Mouse (Mus musculus) ES-Bruce4 (cell line): ENCODE results near the gene Tbc1d1. TPM values are rescaled to one million over a fixed set of nuclear protein-coding genes. Genes with fewer than 3 reads are reported as not detected.

Experiments
- H3K27ac ChIP-seq: 2 replicates; pipeline ENCODE4 v1.5.1; 2012; ENCODE audit warnings: low read length, inconsistent platforms; ENCODE audit not compliant: insufficient read depth
- H3K27me3 ChIP-seq: 2 replicates; pipeline ENCODE4 v1.6.1; 2012; ENCODE audit warnings: mild to moderate bottlenecking, low read length, inconsistent platforms; ENCODE audit not compliant: control insufficient read depth, poor library complexity, insufficient read depth, severe bottlenecking
- H3K36me3 ChIP-seq: 2 replicates; pipeline ENCODE4 v1.6.1; 2012; ENCODE audit warnings: inconsistent platforms, mild to moderate bottlenecking, low read length, moderate library complexity; ENCODE audit not compliant: control insufficient read depth, poor library complexity, insufficient read depth, severe bottlenecking
- H3K4me1 ChIP-seq: one replicate; pipeline ENCODE4 v1.8.1; 2011; ENCODE audit warnings: low read length; ENCODE audit not compliant: control insufficient read depth, insufficient read depth
- H3K4me3 ChIP-seq: 2 replicates; pipeline ENCODE4 v1.5.1; 2011; ENCODE audit warnings: low read depth, mild to moderate bottlenecking, low read length
- H3K9ac ChIP-seq: 2 replicates; pipeline ENCODE4 v1.6.1; 2012; ENCODE audit warnings: low read depth, mild to moderate bottlenecking, inconsistent platforms; ENCODE audit not compliant: poor library complexity, severe bottlenecking
- H3K9me3 ChIP-seq: replicated peaks from 2 replicates; pipeline ENCODE4 v1.6.1; 2012; ENCODE audit warnings: mild to moderate bottlenecking, low read length, inconsistent platforms; ENCODE audit not compliant: control insufficient read depth, poor library complexity, insufficient read depth, severe bottlenecking
- CTCF ChIP-seq: IDR thresholded peaks from one replicate; pipeline ENCODE4 v1.8.1; 2011; ENCODE audit warnings: low read depth, low read length
- EP300 ChIP-seq: IDR thresholded peaks from 2 replicates; pipeline ENCODE4 v1.6.1; 2011; ENCODE audit warnings: low read depth, low read length; ENCODE audit not compliant: insufficient read depth
- POLR2A ChIP-seq: IDR thresholded peaks from one replicate; pipeline ENCODE4 v1.8.1; 2011; ENCODE audit warnings: low read length; ENCODE audit not compliant: insufficient read depth
- polyA plus RNA-seq: library from polyadenylated mRNA; stranded (reverse); fragments of >200 nt; gene quantifications from 2 replicates; pipeline ENCODE4 v1.2.4, GENCODE M21; 2011; ENCODE audit warnings: low read depth; ENCODE audit not compliant: missing spikeins, insufficient read depth, insufficient read length

Gene Tbc1d1
- polyA plus RNA-seq, 1 experiment = 46.2 TPM

- H3K9me3 ChIP-seq = no peaks in the 10 kb centered on the region
- no peak overlapping the region for H3K27ac ChIP-seq
- H3K9ac ChIP-seq = no peak overlapping the region
- peaks cover 2% of the 10 kb centered on the region for H3K4me1 ChIP-seq
- no peak for TF ChIP-seq POLR2A
- no peak for TF ChIP-seq CTCF
- TF ChIP-seq EP300 = no peak
- no peak overlapping the region for H3K4me3 ChIP-seq
- H3K36me3 ChIP-seq = peaks cover 2% of the 10 kb centered on the region; the same call in 1 of the 2 replicates
- no peaks in the 10 kb centered on the region for H3K27me3 ChIP-seq
Measured at GRCm38 (mm10) chr5:64273517-64273916, 117.4 kb downstream of the Tbc1d1 start.

- H3K4me3 ChIP-seq = no peak overlapping the region
- TF ChIP-seq CTCF = no peak
- TF ChIP-seq POLR2A = no peak
- 0 out of 2 replicates have a peak, but pooled peaks have one; percentile 9 for TF ChIP-seq EP300
- peaks cover 2% of the 10 kb centered on the region; the same call in 1 of the 2 replicates for H3K36me3 ChIP-seq
- H3K27me3 ChIP-seq = no peaks in the 10 kb centered on the region
- peaks cover 2% of the 10 kb centered on the region for H3K4me1 ChIP-seq
- no peak overlapping the region for H3K9ac ChIP-seq
- no peaks in the 10 kb centered on the region for H3K9me3 ChIP-seq
- no peak overlapping the region for H3K27ac ChIP-seq
Measured at GRCm38 (mm10) chr5:64274296-64274695, 118.2 kb downstream of the Tbc1d1 start.

DNA sequence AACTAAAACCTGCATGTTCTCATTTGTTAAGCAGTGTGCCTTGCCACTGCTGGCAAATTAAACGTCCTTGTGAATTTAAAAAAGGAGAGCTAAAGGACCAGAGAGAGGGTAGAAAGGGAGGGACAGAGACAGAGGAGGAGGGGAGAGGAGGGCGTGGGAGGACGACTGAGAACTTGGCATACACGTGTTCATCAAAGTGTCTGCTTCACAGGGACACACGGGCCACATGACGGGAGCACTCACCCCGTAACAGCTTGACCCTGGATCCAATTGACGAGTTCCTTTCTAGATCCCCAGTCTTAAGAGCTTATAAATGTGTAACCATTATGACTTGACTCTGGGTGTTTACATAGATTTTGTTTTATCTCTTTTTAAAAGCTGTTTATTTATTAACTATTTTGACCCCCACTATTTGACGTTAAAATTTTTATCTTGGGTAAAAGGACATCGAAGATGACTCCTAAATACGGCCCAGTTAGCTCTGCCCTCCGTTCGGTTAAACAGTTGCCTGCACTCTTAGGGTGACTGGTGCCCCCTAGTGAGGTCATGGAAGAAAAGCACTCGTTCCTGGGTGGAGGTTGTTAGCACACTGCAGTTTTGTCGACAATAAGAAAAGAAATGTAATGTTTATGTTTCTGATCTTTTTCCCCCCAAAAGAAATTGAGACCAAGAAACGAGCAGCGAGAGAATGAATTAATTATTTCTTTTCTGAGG lies 118.8 kb downstream of the Tbc1d1 start:
- H3K4me3 ChIP-seq = no peak overlapping the region
- H3K4me1 ChIP-seq = peaks cover 2% of the 10 kb centered on the region
- no peaks in the 10 kb centered on the region for H3K9me3 ChIP-seq
- H3K27ac ChIP-seq = no peak overlapping the region
- TF ChIP-seq CTCF = peak; percentile 84
- no peak for TF ChIP-seq POLR2A
- no peak for TF ChIP-seq EP300
- H3K36me3 ChIP-seq = peaks cover 2% of the 10 kb centered on the region; the same call in 1 of the 2 replicates
- H3K9ac ChIP-seq = no peak overlapping the region
- no peaks in the 10 kb centered on the region for H3K27me3 ChIP-seq

DNA sequence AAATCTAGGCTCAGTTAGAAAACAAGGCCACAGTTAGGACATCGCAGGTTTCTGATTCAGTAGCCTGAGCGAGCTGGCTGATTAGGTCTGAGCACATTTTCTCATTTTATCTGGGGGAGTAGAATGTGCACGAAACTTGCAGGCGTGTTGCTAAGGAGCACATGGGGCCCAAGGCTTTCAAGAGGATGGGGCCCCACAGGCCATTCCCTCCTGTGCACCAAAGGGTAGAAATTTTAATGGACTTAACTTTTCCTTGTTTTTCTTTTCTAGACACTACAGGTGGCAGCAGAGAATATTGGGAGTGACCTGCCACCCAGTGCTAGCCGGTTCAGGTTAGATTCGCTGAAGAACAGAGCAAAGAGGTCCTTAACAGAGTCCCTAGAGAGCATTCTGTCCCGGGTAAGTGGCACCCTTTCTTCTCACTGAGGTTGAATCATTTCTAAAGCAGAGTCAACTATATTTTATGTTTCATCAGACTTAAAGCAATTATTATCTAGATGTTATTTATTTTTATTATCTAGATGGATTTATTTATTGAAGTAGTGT lies 121.6 kb downstream of the Tbc1d1 start:
- no peak overlapping the region for H3K27ac ChIP-seq
- H3K27me3 ChIP-seq = no peaks in the 10 kb centered on the region
- no peaks in the 10 kb centered on the region for H3K9me3 ChIP-seq
- no peak overlapping the region for H3K4me3 ChIP-seq
- peaks cover 2% of the 10 kb centered on the region for H3K4me1 ChIP-seq
- no peak overlapping the region for H3K9ac ChIP-seq
- peaks cover 2% of the 10 kb centered on the region; the same call in 1 of the 2 replicates for H3K36me3 ChIP-seq
- TF ChIP-seq POLR2A = no peak
- TF ChIP-seq EP300 = no peak
- no peak for TF ChIP-seq CTCF

DNA sequence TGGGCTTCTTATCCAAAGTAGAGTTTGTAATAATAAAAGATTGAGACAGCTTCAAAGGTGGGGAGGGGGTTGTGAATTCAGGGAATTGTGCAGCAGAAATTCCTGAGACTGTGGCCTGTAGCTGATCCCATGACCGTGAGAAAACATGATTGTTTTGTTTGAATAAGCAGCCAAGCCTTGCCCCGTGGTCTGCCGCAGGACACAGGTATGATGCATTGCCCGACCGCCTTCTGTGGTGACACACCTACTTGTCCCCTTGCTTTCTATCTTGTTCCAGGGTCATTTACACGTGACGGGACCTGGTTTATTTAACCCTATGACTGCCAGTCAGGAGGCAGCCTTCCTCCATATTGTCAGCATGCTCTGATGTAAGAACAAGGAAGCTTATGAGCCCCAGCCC lies 123.6 kb downstream of the Tbc1d1 start:
- Histone ChIP-seq H3K4me1 (peaks cover 2% of the 10 kb centered on the region), H3K36me3 (peaks cover 2% of the 10 kb centered on the region; the same call in 1 of the 2 replicates), H3K27me3 (no peaks in the 10 kb centered on the region), H3K4me3 (no peak overlapping the region), H3K27ac (no peak overlapping the region), H3K9ac (no peak overlapping the region), H3K9me3 (no peaks in the 10 kb centered on the region)
- TF ChIP-seq POLR2A (no peak), EP300 (no peak), CTCF (no peak)

GRCm38 (mm10) chr5:64280191-64280590 lies 124.1 kb downstream of the Tbc1d1 start:
- H3K9me3 ChIP-seq = no peaks in the 10 kb centered on the region
- no peaks in the 10 kb centered on the region for H3K27me3 ChIP-seq
- no peak overlapping the region for H3K9ac ChIP-seq
- TF ChIP-seq EP300 (no peak), CTCF (no peak), POLR2A (no peak)
- H3K4me3 ChIP-seq = no peak overlapping the region
- no peaks in the 10 kb centered on the region for H3K4me1 ChIP-seq
- no peak overlapping the region for H3K27ac ChIP-seq
- peaks cover 2% of the 10 kb centered on the region; the same call in 1 of the 2 replicates for H3K36me3 ChIP-seq
